Mouse (Mus musculus) stomach, embryonic 14.5 days (tissue): ENCODE results near the gene Poln. TPM values are rescaled to one million over a fixed set of nuclear protein-coding genes. Genes with fewer than 3 reads are reported as not detected.
A peak's percentile ranks its signal among the peaks of the same experiment; 100 is the strongest.

Experiments
- ATAC-seq: fragments of 200-750 bp; cut with Nextera tagmentation; 2 replicates; pipeline ENCODE4 v1.8.0; 2017; ENCODE audit warnings: low read depth, moderate TSS enrichment; ENCODE audit not compliant: insufficient number of reproducible peaks, insufficient read depth, low FRiP score
- H3K27ac ChIP-seq: fragments of 300-500 bp; sonication (generic); 2 replicates; pipeline ENCODE4 v1.5.1; 2014; ENCODE audit warnings: mild to moderate bottlenecking, low read length, moderate library complexity, mixed read lengths
- H3K27me3 ChIP-seq: fragments of 300-500 bp; sonication (generic); 2 replicates; pipeline ENCODE4 v1.6.1; 2014; ENCODE audit warnings: low read length, control low read depth, mixed read lengths; ENCODE audit not compliant: control insufficient read depth, insufficient read depth
- H3K36me3 ChIP-seq: fragments of 300-500 bp; sonication (generic); 2 replicates; pipeline ENCODE4 v1.6.1; 2014; ENCODE audit warnings: mild to moderate bottlenecking, control low read depth, low read length, moderate library complexity, mixed read lengths; ENCODE audit not compliant: control insufficient read depth, insufficient read depth
- H3K4me1 ChIP-seq: fragments of 300-500 bp; sonication (generic); 2 replicates; pipeline ENCODE4 v1.6.1; 2014; ENCODE audit warnings: low read length, control low read depth, mixed read lengths; ENCODE audit not compliant: control insufficient read depth, insufficient read depth
- H3K4me2 ChIP-seq: fragments of 300-500 bp; sonication (generic); replicated peaks from 2 replicates; pipeline ENCODE4 v1.6.1; 2014; ENCODE audit warnings: low read depth, low read length, control low read depth
- H3K4me3 ChIP-seq: fragments of 300-500 bp; sonication (generic); 2 replicates; pipeline ENCODE4 v1.5.1; 2014; ENCODE audit warnings: low read depth, low read length, control low read depth
- H3K9ac ChIP-seq: fragments of 300-500 bp; sonication (generic); replicated peaks from 2 replicates; pipeline ENCODE4 v1.6.1; 2014; ENCODE audit warnings: low read depth, mild to moderate bottlenecking, control low read depth, low read length, moderate library complexity, mixed read lengths
- H3K9me3 ChIP-seq: fragments of 300-500 bp; sonication (generic); 2 replicates; pipeline ENCODE4 v1.6.1; 2016; ENCODE audit warnings: low read depth, low read length, control low read depth; ENCODE audit not compliant: control insufficient read depth
- WGBS: fragments of 180-500 bp; shearing (Covaris S2); extraction: QIAGEN DNeasy Blood & Tissue Kit; methylation state at CpG from one replicate; pipeline ENCODE4 v1.1.7; 2014; 5-methylcytosine and 5-hydroxymethylcytosine counted together
- polyA plus RNA-seq: library from polyadenylated mRNA; unstranded; fragments of >200 nt; fragmentation: Nextera tagmentation; extraction: Ambion mirVana; gene quantifications from 2 replicates; pipeline ENCODE4 v1.2.1, GENCODE M21; 2014

Poln gene
- polyA plus RNA-seq, 1 experiment from 2014 or later = 1.1 TPM

GRCm38 (mm10) chr5:33999466-34000090 lies 169.7 kb downstream of the Poln start:
- no peak overlapping the region for H3K4me2 ChIP-seq
- no peaks in the 10 kb centered on the region for H3K9me3 ChIP-seq
- H3K4me3 ChIP-seq = no peak overlapping the region
- 74% methylated on average over 6 of the region's 6 CpGs for WGBS
- H3K9ac ChIP-seq = no peak overlapping the region
- H3K27me3 ChIP-seq = peaks cover 36% of the 10 kb centered on the region
- H3K4me1 ChIP-seq = peaks cover 6% of the 10 kb centered on the region; the same call in 1 of the 2 replicates
- no peak overlapping the region for H3K27ac ChIP-seq
- H3K36me3 ChIP-seq = no peaks in the 10 kb centered on the region
- ATAC-seq = no peak

- H3K4me1 ChIP-seq = peaks cover 6% of the 10 kb centered on the region; the same call in 1 of the 2 replicates
- H3K4me3 ChIP-seq = no peak overlapping the region
- no peak overlapping the region; the same call in 1 of the 2 replicates for H3K4me2 ChIP-seq
- no peak for ATAC-seq
- no peak overlapping the region for H3K27ac ChIP-seq
- H3K9me3 ChIP-seq = no peaks in the 10 kb centered on the region
- no peaks in the 10 kb centered on the region for H3K36me3 ChIP-seq
- peaks cover 41% of the 10 kb centered on the region for H3K27me3 ChIP-seq
- WGBS = 88% methylated on average over 3 of the region's 3 CpGs
- H3K9ac ChIP-seq = no peak overlapping the region
Measured at GRCm38 (mm10) chr5:33998505-33998877, 170.8 kb downstream of the Poln start.

- H3K4me3 ChIP-seq = peak overlapping the region; percentile 57
- H3K4me1 ChIP-seq = peaks cover 6% of the 10 kb centered on the region; the same call in 1 of the 2 replicates
- ATAC-seq = no peak
- peaks cover 41% of the 10 kb centered on the region for H3K27me3 ChIP-seq
- H3K9me3 ChIP-seq = no peaks in the 10 kb centered on the region
- H3K4me2 ChIP-seq = peak overlapping the region; percentile 97
- H3K9ac ChIP-seq = no peak overlapping the region
- H3K36me3 ChIP-seq = no peaks in the 10 kb centered on the region
- 71% methylated on average over 20 of the region's 20 CpGs for WGBS
- no peak overlapping the region for H3K27ac ChIP-seq
Measured at GRCm38 (mm10) chr5:33997829-33998504, 171.3 kb downstream of the Poln start.

GRCm38 (mm10) chr5:33997051-33997741 lies 172.1 kb downstream of the Poln start:
- H3K27ac ChIP-seq = no peak overlapping the region
- H3K27me3 ChIP-seq = peaks cover 41% of the 10 kb centered on the region
- H3K9ac ChIP-seq = no peak overlapping the region
- peaks cover 6% of the 10 kb centered on the region; the same call in 1 of the 2 replicates for H3K4me1 ChIP-seq
- H3K36me3 ChIP-seq = no peaks in the 10 kb centered on the region
- under 1% methylated on average over 75 of the region's 80 CpGs for WGBS
- peak overlapping the region; percentile 57 for H3K4me3 ChIP-seq
- ATAC-seq = no peak
- no peaks in the 10 kb centered on the region for H3K9me3 ChIP-seq
- H3K4me2 ChIP-seq = peak overlapping the region; percentile 97

GRCm38 (mm10) chr5:33996694-33997045 lies 172.6 kb downstream of the Poln start:
- H3K4me1 ChIP-seq = peaks cover 6% of the 10 kb centered on the region; the same call in 1 of the 2 replicates
- peak overlapping the region; percentile 97 for H3K4me2 ChIP-seq
- no peaks in the 10 kb centered on the region for H3K36me3 ChIP-seq
- peaks cover 41% of the 10 kb centered on the region for H3K27me3 ChIP-seq
- ATAC-seq = no peak
- no peaks in the 10 kb centered on the region for H3K9me3 ChIP-seq
- no peak overlapping the region for H3K27ac ChIP-seq
- under 1% methylated on average over 45 of the region's 55 CpGs for WGBS
- H3K9ac ChIP-seq = no peak overlapping the region
- peak overlapping the region; percentile 57 for H3K4me3 ChIP-seq

GRCm38 (mm10) chr5:33995843-33996693 lies 173.2 kb downstream of the Poln start, which contains the start of gene Nat8l:
Gene Nat8l (plus strand): TSS chr5:33995984.
- no peak within 1 kb of the TSS; the same call in 1 of the 2 replicates for H3K9ac ChIP-seq
- H3K4me2 ChIP-seq = peak within 1 kb of the TSS; percentile 97
- WGBS = under 1% methylated on average over 75 of the region's 90 CpGs
- H3K27ac ChIP-seq = no peak within 1 kb of the TSS
- no peaks in the 10 kb centered on the region for H3K9me3 ChIP-seq
- peaks cover 6% of the 10 kb centered on the region; the same call in 1 of the 2 replicates for H3K4me1 ChIP-seq
- H3K27me3 ChIP-seq = peaks cover 41% of the 10 kb centered on the region
- ATAC-seq = peak; percentile 68
- peak within 1 kb of the TSS; percentile 57 for H3K4me3 ChIP-seq
- no peaks in the 10 kb centered on the region for H3K36me3 ChIP-seq

GRCm38 (mm10) chr5:33994671-33995625 lies 174.3 kb downstream of the Poln start:
- H3K4me1 ChIP-seq = peaks cover 6% of the 10 kb centered on the region; the same call in 1 of the 2 replicates
- no peak for ATAC-seq
- H3K36me3 ChIP-seq = no peaks in the 10 kb centered on the region
- WGBS = 33% methylated on average over 28 of the region's 28 CpGs
- H3K9ac ChIP-seq = no peak overlapping the region; the same call in 1 of the 2 replicates
- peak overlapping the region; percentile 97; the same call in 1 of the 2 replicates for H3K4me2 ChIP-seq
- H3K9me3 ChIP-seq = no peaks in the 10 kb centered on the region
- no peak overlapping the region for H3K27ac ChIP-seq
- H3K4me3 ChIP-seq = peak overlapping the region; percentile 57
- peaks cover 41% of the 10 kb centered on the region for H3K27me3 ChIP-seq
